Mouse (Mus musculus) CH12.LX (cell line): ENCODE results near the gene Prn.

Experiments
- CTCF ChIP-seq, 2 experiments: IDR thresholded peaks in 1 of 2; conservative IDR thresholded peaks in 1 of 2; 2 replicates each; pipeline ENCODE4 v1.5.1; 2011 to 2012; ENCODE audit warnings: low read depth in 2 of 2, low read length in 2 of 2, improper control_type of control experiment in 1 of 2, inconsistent platforms in 1 of 2, mild to moderate bottlenecking in 1 of 2, moderate library complexity in 1 of 2
- MAFK ChIP-seq: IDR thresholded peaks from 2 replicates; pipeline ENCODE4 v1.6.1; 2011; ENCODE audit warnings: low read length, improper control_type of control experiment; ENCODE audit not compliant: insufficient replicate concordance
- MAX ChIP-seq: IDR thresholded peaks from 2 replicates; pipeline ENCODE4 v1.6.1; 2011; ENCODE audit warnings: low read length, improper control_type of control experiment
- MAZ ChIP-seq: IDR thresholded peaks from 2 replicates; pipeline ENCODE4 v1.6.1; 2012; ENCODE audit warnings: low read depth, mild to moderate bottlenecking, inconsistent platforms, low read length, improper control_type of control experiment, moderate library complexity
- ZMIZ1 ChIP-seq: IDR thresholded peaks from 2 replicates; pipeline ENCODE4 v1.6.1; 2012; ENCODE audit warnings: low read depth, mild to moderate bottlenecking, inconsistent platforms, low read length, improper control_type of control experiment

- TF ChIP-seq ZMIZ1 (no peak), MAFK (no peak), MAX (no peak), MAZ (no peak), CTCF (conservative IDR thresholded peaks at IDR 0.05 in 1 of 2, IDR thresholded peaks at IDR 0.05 in 1 of 2; ENCODE audit: low read depth in 2 of 2, low read length in 2 of 2) (no peak)
These were observed 1.4 kb upstream of the Prn start for GRCm38 (mm10) chr2:131908351-131908861.
